Mouse (Mus musculus): ENCODE measurements around the gene Hgfac.

The Hgfac gene

GRCm38 (mm10) chr5:35041268-35041829, at the start of gene Hgfac:
TSS of gene Hgfac (plus strand) at chr5:35041509.
- in situ Hi-C loops (cut with MboI; ENCODE audit: low sequenced_read_pairs), result no loop called here

GRCm38 (mm10) chr5:34998754-34999153, 42.6 kb upstream of the Hgfac start:
- in situ Hi-C loops (cut with MboI; ENCODE audit: low sequenced_read_pairs), result no loop called here

GRCm38 (mm10) chr5:34999281-34999680, 42.0 kb upstream of the Hgfac start:
- in situ Hi-C loops (cut with MboI; ENCODE audit: low sequenced_read_pairs), result no loop called here

- in situ Hi-C loops (cut with MboI; ENCODE audit: low sequenced_read_pairs), result no loop called here
These were observed 41.0 kb upstream of the Hgfac start for GRCm38 (mm10) chr5:35000323-35000722.

GRCm38 (mm10) chr5:35001144-35001543, 40.2 kb upstream of the Hgfac start:
- in situ Hi-C loops (cut with MboI; ENCODE audit: low sequenced_read_pairs), result no loop called here

GRCm38 (mm10) chr5:35003611-35004162, 37.6 kb upstream of the Hgfac start:
- in situ Hi-C loops (cut with MboI; ENCODE audit: low sequenced_read_pairs), result no loop called here

- in situ Hi-C loops (cut with MboI; ENCODE audit: low sequenced_read_pairs), result no loop called here
These were observed 36.5 kb upstream of the Hgfac start for GRCm38 (mm10) chr5:35004769-35005168.

- in situ Hi-C loops (cut with MboI; ENCODE audit: low sequenced_read_pairs), result no loop called here
These were observed 35.6 kb upstream of the Hgfac start for GRCm38 (mm10) chr5:35005659-35006058.

- in situ Hi-C loops (cut with MboI; ENCODE audit: low sequenced_read_pairs), result no loop called here
These were observed 34.7 kb upstream of the Hgfac start for GRCm38 (mm10) chr5:35006599-35006998.

GRCm38 (mm10) chr5:35009163-35009562, 32.1 kb upstream of the Hgfac start:
- in situ Hi-C loops (cut with MboI; ENCODE audit: low sequenced_read_pairs), result no loop called here

GRCm38 (mm10) chr5:35010656-35011055, 30.7 kb upstream of the Hgfac start:
- in situ Hi-C loops (cut with MboI; ENCODE audit: low sequenced_read_pairs), result no loop called here

- in situ Hi-C loops (cut with MboI; ENCODE audit: low sequenced_read_pairs), result no loop called here
These were observed 30.0 kb upstream of the Hgfac start for GRCm38 (mm10) chr5:35011156-35011923.

- in situ Hi-C loops (cut with MboI; ENCODE audit: low sequenced_read_pairs), result no loop called here
These were observed 27.3 kb upstream of the Hgfac start for GRCm38 (mm10) chr5:35014036-35014435.

- in situ Hi-C loops (cut with MboI; ENCODE audit: low sequenced_read_pairs), result no loop called here
These were observed 21.5 kb upstream of the Hgfac start for GRCm38 (mm10) chr5:35019673-35020300.

GRCm38 (mm10) chr5:35020410-35021241, 20.7 kb upstream of the Hgfac start:
- in situ Hi-C loops (cut with MboI; ENCODE audit: low sequenced_read_pairs), result no loop called here

GRCm38 (mm10) chr5:35024975-35025374, 16.3 kb upstream of the Hgfac start:
- in situ Hi-C loops (cut with MboI; ENCODE audit: low sequenced_read_pairs), result no loop called here

- in situ Hi-C loops (cut with MboI; ENCODE audit: low sequenced_read_pairs), result no loop called here
These were observed 12.0 kb upstream of the Hgfac start for GRCm38 (mm10) chr5:35029303-35029702.

- in situ Hi-C loops (cut with MboI; ENCODE audit: low sequenced_read_pairs), result loop anchor here (10.0 kb wide), 1 partner anchor 45 kb away; no protein-coding TSS in a partner anchor
These were observed 11.6 kb upstream of the Hgfac start for GRCm38 (mm10) chr5:35029755-35030154.

- in situ Hi-C loops (cut with MboI; ENCODE audit: low sequenced_read_pairs), result loop anchor here (10.0 kb wide), 1 partner anchor 48 kb away; no protein-coding TSS in a partner anchor
These were observed 8.2 kb upstream of the Hgfac start for GRCm38 (mm10) chr5:35033068-35033467.

GRCm38 (mm10) chr5:35033619-35034018, 7.7 kb upstream of the Hgfac start:
- in situ Hi-C loops (cut with MboI; ENCODE audit: low sequenced_read_pairs), result loop anchor here (10.0 kb wide), 1 partner anchor 49 kb away; no protein-coding TSS in a partner anchor

- in situ Hi-C loops (cut with MboI; ENCODE audit: low sequenced_read_pairs), result loop anchor here (10.0 kb wide), 1 partner anchor 50 kb away; no protein-coding TSS in a partner anchor
These were observed 6.2 kb upstream of the Hgfac start for GRCm38 (mm10) chr5:35035141-35035540.
